Mouse (Mus musculus) neural tube, embryonic 13.5 days (tissue): Measurements from ENCODE around the gene Cldn10. TPM values are rescaled to one million over a fixed set of nuclear protein-coding genes. Genes with fewer than 3 reads are reported as not detected.
"Not testable (repeated sequence)": the region's sequence is repeated elsewhere in the genome, so short reads cannot be mapped to it uniquely, and the experiment has no call there.

ENCODE experiments used
- ATAC-seq: fragments of 200-750 bp; cut with Nextera tagmentation; 2 replicates; pipeline ENCODE4 v1.8.0; 2017; ENCODE audit warnings: low read depth, mild to moderate bottlenecking, moderate TSS enrichment, moderate library complexity
- H3K27ac ChIP-seq: fragments of 300-500 bp; sonication (generic); replicated peaks from 2 replicates; pipeline ENCODE4 v1.5.1; 2015; ENCODE audit warnings: moderate library complexity, mild to moderate bottlenecking, inconsistent platforms
- H3K27me3 ChIP-seq: fragments of 300-500 bp; sonication (generic); 2 replicates; pipeline ENCODE4 v1.6.1; 2015; ENCODE audit warnings: mild to moderate bottlenecking, inconsistent platforms
- H3K36me3 ChIP-seq: fragments of 300-500 bp; sonication (generic); 2 replicates; pipeline ENCODE4 v1.6.1; 2015; ENCODE audit warnings: mild to moderate bottlenecking, inconsistent platforms
- H3K4me1 ChIP-seq: fragments of 300-500 bp; sonication (generic); replicated peaks from 2 replicates; pipeline ENCODE4 v1.6.1; 2015; ENCODE audit warnings: inconsistent platforms
- H3K4me2 ChIP-seq: fragments of 300-500 bp; sonication (generic); 2 replicates; pipeline ENCODE4 v1.6.1; 2015; ENCODE audit warnings: inconsistent platforms, mild to moderate bottlenecking, moderate library complexity
- H3K4me3 ChIP-seq: fragments of 300-500 bp; sonication (generic); 2 replicates; pipeline ENCODE4 v1.5.1; 2015; ENCODE audit warnings: mild to moderate bottlenecking, inconsistent platforms
- H3K9ac ChIP-seq: fragments of 300-500 bp; sonication (generic); 2 replicates; pipeline ENCODE4 v1.6.1; 2015; ENCODE audit warnings: moderate library complexity, mild to moderate bottlenecking, inconsistent platforms
- H3K9me3 ChIP-seq: fragments of 300-500 bp; sonication (generic); 2 replicates; pipeline ENCODE4 v1.6.1; 2016; ENCODE audit warnings: inconsistent platforms
- WGBS: fragments of 180-500 bp; shearing (Covaris S2); methylation state at CpG from one replicate; pipeline ENCODE4 v1.1.7; 2015; 5-methylcytosine and 5-hydroxymethylcytosine counted together
- polyA plus RNA-seq: library from polyadenylated mRNA; unstranded; fragments of >200 nt; fragmentation: Nextera tagmentation; extraction: Ambion mirVana; gene quantifications from 2 replicates; pipeline ENCODE4 v1.2.1, GENCODE M21; 2015

Gene Cldn10
- polyA plus RNA-seq, 1 experiment from 2014 or later: 0.38 TPM

- not testable (repeated sequence) for ATAC-seq, H3K9ac ChIP-seq, H3K4me1 ChIP-seq, H3K27me3 ChIP-seq, H3K36me3 ChIP-seq, H3K27ac ChIP-seq, H3K9me3 ChIP-seq, H3K4me3 ChIP-seq, H3K4me2 ChIP-seq
- WGBS: 82% methylated on average over 2 of the region's 2 CpGs
Measured at GRCm38 (mm10) chr14:118808183-118808582, 20.5 kb downstream of the Cldn10 start.

- Histone ChIP-seq H3K27ac (no peak overlapping the region), H3K9me3 (no peaks in the 10 kb centered on the region), H3K27me3 (no peaks in the 10 kb centered on the region; the same call in 1 of the 2 replicates), H3K36me3 (no peaks in the 10 kb centered on the region), H3K9ac (no peak overlapping the region), H3K4me1 (no peaks in the 10 kb centered on the region), H3K4me2 (no peak overlapping the region), H3K4me3 (no peak overlapping the region)
- no peak for ATAC-seq
- WGBS: 90% methylated on average over 4 of the region's 4 CpGs
Measured at GRCm38 (mm10) chr14:118809686-118810085, 22.0 kb downstream of the Cldn10 start.

- H3K9ac ChIP-seq, H3K36me3 ChIP-seq, H3K27ac ChIP-seq, H3K9me3 ChIP-seq, H3K4me1 ChIP-seq, ATAC-seq, H3K4me2 ChIP-seq, H3K27me3 ChIP-seq, H3K4me3 ChIP-seq: not testable (repeated sequence)
Measured at GRCm38 (mm10) chr14:118811256-118811655, 23.5 kb downstream of the Cldn10 start.

- Histone ChIP-seq H3K27ac (no peak overlapping the region), H3K4me1 (no peaks in the 10 kb centered on the region), H3K36me3 (no peaks in the 10 kb centered on the region), H3K9ac (no peak overlapping the region), H3K4me3 (no peak overlapping the region), H3K27me3 (no peaks in the 10 kb centered on the region; the same call in 1 of the 2 replicates), H3K4me2 (no peak overlapping the region), H3K9me3 (peaks cover 2% of the 10 kb centered on the region; the same call in 1 of the 2 replicates)
- WGBS: 73% methylated on average over 7 of the region's 7 CpGs
- ATAC-seq: no peak
Measured at GRCm38 (mm10) chr14:118813111-118813510, 25.4 kb downstream of the Cldn10 start.

- no peak overlapping the region for H3K4me2 ChIP-seq
- WGBS: 16% methylated on average over 4 of the region's 4 CpGs
Measured at GRCm38 (mm10) chr14:118816503-118816902, 28.8 kb downstream of the Cldn10 start.

GRCm38 (mm10) chr14:118820111-118820510 is 32.4 kb downstream of the Cldn10 start:
- H3K4me2 ChIP-seq: no peak overlapping the region
- H3K9me3 ChIP-seq: peaks cover 4% of the 10 kb centered on the region; the same call in 1 of the 2 replicates
- no peaks in the 10 kb centered on the region for H3K36me3 ChIP-seq
- WGBS: 8% methylated on average over 8 of the region's 8 CpGs
- no peak overlapping the region for H3K9ac ChIP-seq
- no peak overlapping the region for H3K27ac ChIP-seq
- peaks cover 6% of the 10 kb centered on the region for H3K27me3 ChIP-seq
- no peak overlapping the region for H3K4me3 ChIP-seq
- peak; percentile 74 for ATAC-seq
- no peaks in the 10 kb centered on the region for H3K4me1 ChIP-seq

More at GRCm38 (mm10) chr14:118816503-118816902, 28.8 kb downstream of the Cldn10 start:
- H3K4me3 ChIP-seq: no peak overlapping the region
- H3K4me1 ChIP-seq: no peaks in the 10 kb centered on the region
- H3K27me3 ChIP-seq: peaks cover 6% of the 10 kb centered on the region
- ATAC-seq: no peak
- H3K36me3 ChIP-seq: no peaks in the 10 kb centered on the region
- no peak overlapping the region for H3K27ac ChIP-seq
- H3K9me3 ChIP-seq: peaks cover 4% of the 10 kb centered on the region; the same call in 1 of the 2 replicates
- no peak overlapping the region for H3K9ac ChIP-seq

- Histone ChIP-seq H3K4me3 (no peak overlapping the region), H3K27ac (no peak overlapping the region), H3K9me3 (peaks cover 4% of the 10 kb centered on the region; the same call in 1 of the 2 replicates), H3K9ac (no peak overlapping the region), H3K27me3 (peaks cover 6% of the 10 kb centered on the region), H3K36me3 (no peaks in the 10 kb centered on the region), H3K4me1 (no peaks in the 10 kb centered on the region), H3K4me2 (no peak overlapping the region)
- WGBS: 86% methylated on average over 4 of the region's 4 CpGs
- no peak for ATAC-seq
Measured at GRCm38 (mm10) chr14:118822816-118823215, 35.1 kb downstream of the Cldn10 start.

- Histone ChIP-seq H3K9ac (no peak overlapping the region), H3K9me3 (no peaks in the 10 kb centered on the region), H3K27me3 (peaks cover 6% of the 10 kb centered on the region), H3K27ac (no peak overlapping the region), H3K4me2 (no peak overlapping the region), H3K36me3 (no peaks in the 10 kb centered on the region), H3K4me1 (no peaks in the 10 kb centered on the region), H3K4me3 (no peak overlapping the region)
- WGBS: 81% methylated on average over 6 of the region's 6 CpGs
- no peak for ATAC-seq
Measured at GRCm38 (mm10) chr14:118823313-118823712, 35.6 kb downstream of the Cldn10 start.

- H3K4me1 ChIP-seq: no peaks in the 10 kb centered on the region
- no peaks in the 10 kb centered on the region for H3K36me3 ChIP-seq
- no peak overlapping the region for H3K4me2 ChIP-seq
- WGBS: 90% methylated on average over 8 of the region's 8 CpGs
- H3K27ac ChIP-seq: no peak overlapping the region
- H3K27me3 ChIP-seq: no peaks in the 10 kb centered on the region
- no peak for ATAC-seq
- no peaks in the 10 kb centered on the region for H3K9me3 ChIP-seq
- H3K4me3 ChIP-seq: no peak overlapping the region
- no peak overlapping the region for H3K9ac ChIP-seq
Measured at GRCm38 (mm10) chr14:118826346-118826745, 38.6 kb downstream of the Cldn10 start.

GRCm38 (mm10) chr14:118827283-118827904 is 39.7 kb downstream of the Cldn10 start:
- H3K27ac ChIP-seq: no peak overlapping the region
- no peak overlapping the region for H3K4me3 ChIP-seq
- no peak overlapping the region for H3K9ac ChIP-seq
- no peaks in the 10 kb centered on the region for H3K9me3 ChIP-seq
- H3K4me2 ChIP-seq: no peak overlapping the region
- no peaks in the 10 kb centered on the region for H3K36me3 ChIP-seq
- H3K27me3 ChIP-seq: no peaks in the 10 kb centered on the region
- ATAC-seq: no peak
- no peaks in the 10 kb centered on the region for H3K4me1 ChIP-seq
- WGBS: 24% methylated on average over 7 of the region's 7 CpGs

- no peaks in the 10 kb centered on the region for H3K9me3 ChIP-seq
- ATAC-seq: no peak
- WGBS: 82% methylated on average over 11 of the region's 11 CpGs
- no peak overlapping the region for H3K27ac ChIP-seq
- H3K9ac ChIP-seq: no peak overlapping the region
- no peak overlapping the region for H3K4me3 ChIP-seq
- no peaks in the 10 kb centered on the region for H3K27me3 ChIP-seq
- no peak overlapping the region for H3K4me2 ChIP-seq
- no peaks in the 10 kb centered on the region for H3K4me1 ChIP-seq
- H3K36me3 ChIP-seq: no peaks in the 10 kb centered on the region
Measured at GRCm38 (mm10) chr14:118829331-118830095, 41.8 kb downstream of the Cldn10 start.

- ATAC-seq: no peak
- Histone ChIP-seq H3K27me3 (no peaks in the 10 kb centered on the region; the same call in 1 of the 2 replicates), H3K4me3 (no peak overlapping the region), H3K9ac (no peak overlapping the region), H3K27ac (no peak overlapping the region), H3K4me1 (no peaks in the 10 kb centered on the region), H3K36me3 (no peaks in the 10 kb centered on the region), H3K9me3 (no peaks in the 10 kb centered on the region), H3K4me2 (no peak overlapping the region)
- WGBS: 76% methylated on average over 4 of the region's 4 CpGs
Measured at GRCm38 (mm10) chr14:118831597-118831996, 43.9 kb downstream of the Cldn10 start.
